Mouse (Mus musculus) left cerebral cortex, adult 2 months (tissue): Measurements from ENCODE around the gene Mctp1. TPM values are rescaled to one million over a fixed set of nuclear protein-coding genes. Genes with fewer than 3 reads are reported as not detected.

Source experiments
- DNase-seq, 2 experiments: peaks; one replicate each; pipeline ENCODE4 v3.0.0; 2021 to 2022; ENCODE audit warnings: low spot score in 2 of 2, mixed read lengths in 1 of 2; ENCODE audit errors: extremely low spot score in 1 of 2
- H3K27ac ChIP-seq: fragments of 200-600 bp; 2 replicates; pipeline ENCODE4 v1.8.1; 2022
- H3K4me3 ChIP-seq: fragments of 200-600 bp; 2 replicates; pipeline ENCODE4 v1.8.1; 2022
- CTCF ChIP-seq: fragments of 200-600 bp; IDR thresholded peaks from 2 replicates; pipeline ENCODE4 v1.8.1; 2022; ENCODE audit warnings: antibody characterized with exemption, mild to moderate bottlenecking, moderate library complexity
- intact Hi-C: fragments of 180-260 bp; cut with DNase I; formaldehyde crosslinking; loops from one replicate; pipeline ENCODE4 v1.15.1; 2025
- total RNA-seq, 2 experiments: library from RNA; stranded (reverse); gene quantifications; 2 replicates each; pipeline ENCODE4 v1.2.3; 2021

Gene Mctp1
- total RNA-seq, 2 experiments from 2014 or later: 38.9 to 46.2 TPM

DNA sequence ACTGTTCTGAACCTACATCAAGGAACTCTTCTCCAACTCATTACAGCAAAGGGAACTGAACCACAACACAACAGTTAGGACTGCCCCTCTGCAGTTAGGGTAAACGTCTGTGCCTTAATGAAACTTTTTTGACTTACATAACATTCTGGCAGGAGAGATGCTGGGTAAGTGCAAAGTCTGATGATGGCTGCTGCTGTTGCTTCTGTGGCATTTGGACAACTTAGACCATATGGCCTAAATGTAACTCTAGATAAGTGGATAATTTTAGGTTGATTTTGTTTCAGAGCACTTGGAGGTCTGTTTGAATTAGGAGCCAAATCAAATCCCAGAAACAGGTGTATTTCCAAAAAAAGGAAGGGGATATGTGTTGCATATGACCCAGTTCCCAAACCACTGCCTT, 470.0 kb downstream of the Mctp1 start:
- intact Hi-C loops: no loop called here
- TF ChIP-seq CTCF: no peak
- no peak for DNase-seq
- Histone ChIP-seq H3K27ac (no peak overlapping the region), H3K4me3 (no peak overlapping the region)

DNA sequence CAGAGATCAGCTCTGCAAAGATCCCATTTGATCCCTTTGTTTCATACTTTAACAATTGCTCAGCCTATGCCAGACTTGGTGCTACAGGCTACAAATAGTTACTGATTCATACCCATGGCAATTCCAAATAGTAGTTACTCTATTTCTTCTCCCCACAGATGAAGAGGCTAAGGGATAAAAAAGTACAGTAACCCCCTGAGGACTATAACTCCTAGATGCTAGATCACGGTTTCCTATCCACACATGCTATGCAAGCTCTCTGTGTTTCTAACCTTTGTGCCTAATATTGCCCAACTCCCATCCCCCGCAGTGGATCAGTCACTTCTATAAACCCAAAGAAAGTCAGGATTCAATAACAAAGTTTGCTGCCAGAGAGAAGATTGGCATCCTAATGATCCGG, 470.7 kb downstream of the Mctp1 start:
- no peak for TF ChIP-seq CTCF
- Histone ChIP-seq H3K27ac (no peak overlapping the region), H3K4me3 (no peak overlapping the region)
- no peak for DNase-seq
- intact Hi-C loops: no loop called here

DNA sequence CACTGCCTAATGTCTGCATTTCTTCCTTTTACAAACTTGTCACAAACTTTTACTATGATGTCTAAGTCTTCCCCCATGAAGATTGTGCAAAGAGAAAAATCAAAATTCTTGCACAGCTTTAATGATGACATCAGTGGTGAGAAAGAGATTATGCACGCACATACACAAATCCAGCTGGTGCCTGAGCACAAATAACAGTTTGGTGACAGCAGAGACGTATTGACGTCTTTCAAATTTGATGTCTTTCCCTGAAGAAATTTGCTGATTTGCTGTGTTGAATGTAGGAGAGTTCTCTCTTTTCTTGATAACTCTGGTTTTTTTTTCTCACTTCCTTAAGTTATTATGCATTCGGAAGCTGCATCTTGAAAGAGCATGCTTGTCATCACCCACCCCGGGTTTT, 472.7 kb downstream of the Mctp1 start:
- Histone ChIP-seq H3K27ac (no peak overlapping the region), H3K4me3 (no peak overlapping the region)
- no peak for DNase-seq
- no peak for TF ChIP-seq CTCF
- intact Hi-C loops: no loop called here

DNA sequence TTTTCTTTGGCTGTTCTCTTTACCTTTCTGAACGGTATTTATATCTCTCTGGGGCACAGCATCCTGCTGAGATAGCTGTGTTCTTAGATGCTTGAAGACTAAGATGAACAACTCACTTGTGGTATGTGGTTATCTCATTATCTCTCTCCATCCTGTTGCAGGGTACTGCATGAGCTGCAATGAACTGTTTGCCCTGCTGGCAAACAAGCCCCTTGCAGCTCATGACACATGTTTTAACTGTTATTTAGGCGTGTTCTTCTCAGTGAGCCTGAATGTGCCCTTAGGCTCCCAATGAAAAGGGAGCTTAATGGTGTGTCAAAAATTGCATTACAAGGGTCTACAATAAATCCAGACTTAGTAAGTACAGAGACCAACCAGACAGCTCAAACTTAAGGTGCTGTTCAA, 473.7 kb downstream of the Mctp1 start:
- no peak overlapping the region for H3K4me3 ChIP-seq
- TF ChIP-seq CTCF: no peak
- no peak for DNase-seq
- intact Hi-C loops: no loop called here
- H3K27ac ChIP-seq: no peak overlapping the region

DNA sequence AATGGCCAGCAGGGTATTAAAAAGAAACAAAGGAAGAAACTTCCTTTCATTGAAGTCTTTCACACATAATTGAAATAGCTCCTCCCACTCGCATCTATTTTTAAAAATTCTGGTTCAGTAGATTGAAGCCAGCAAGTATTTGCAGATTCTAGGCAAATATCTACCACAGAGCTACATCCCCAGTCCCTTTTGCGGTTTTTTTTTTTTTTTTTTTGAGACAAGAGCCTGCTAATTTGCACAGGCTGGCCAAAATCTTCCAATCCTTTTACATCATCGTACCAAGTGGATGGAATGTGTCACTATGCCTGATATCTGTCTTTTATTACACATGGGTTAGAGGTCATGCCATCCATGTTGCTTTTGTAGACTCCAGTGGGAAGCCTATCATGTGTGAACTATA, 486.0 kb downstream of the Mctp1 start:
- no peak for TF ChIP-seq CTCF
- no peak for DNase-seq
- intact Hi-C loops: no loop called here
- H3K4me3 ChIP-seq: no peak overlapping the region
- H3K27ac ChIP-seq: no peak overlapping the region

DNA sequence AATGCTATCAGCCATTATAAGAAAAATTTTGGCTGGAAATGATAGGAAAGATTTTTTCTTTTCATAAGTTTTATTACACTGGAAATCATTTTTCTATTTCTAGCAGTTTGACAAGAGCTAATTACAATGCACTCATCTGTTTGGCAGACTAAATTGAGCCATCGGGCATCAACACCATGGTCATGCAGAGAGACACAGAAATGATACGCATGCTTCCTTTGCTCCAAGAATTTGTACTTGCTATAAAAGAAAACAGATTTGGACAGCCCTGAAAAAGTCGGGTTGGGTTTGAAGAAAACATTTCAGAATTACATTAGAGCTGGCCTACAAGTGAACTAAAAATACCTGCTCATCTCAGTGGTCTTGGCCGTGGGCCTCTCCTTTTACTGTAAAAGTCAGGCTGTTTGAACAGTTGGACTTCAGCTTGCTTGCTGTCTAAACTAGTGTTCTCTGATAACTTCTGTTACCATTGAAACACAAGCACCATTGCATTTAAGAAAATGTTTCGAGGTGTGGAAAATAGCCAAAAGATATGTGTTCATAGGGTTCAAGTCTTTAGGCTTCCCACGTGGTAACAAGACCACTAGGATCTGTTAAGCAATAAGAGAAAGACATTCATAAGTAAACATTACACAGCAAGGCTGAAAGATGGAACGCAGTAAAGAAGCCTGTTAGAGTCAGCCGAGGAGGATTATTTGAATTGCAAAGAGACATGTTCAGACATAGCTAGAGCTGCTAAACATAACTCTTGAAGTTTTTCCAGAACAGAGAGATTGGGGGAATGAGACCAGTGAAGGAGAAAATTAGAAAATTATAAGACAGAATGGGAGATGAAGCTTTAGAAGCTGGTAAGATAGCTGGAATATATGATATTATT, 493.8 kb downstream of the Mctp1 start:
- TF ChIP-seq CTCF: no peak
- no peak for DNase-seq
- H3K4me3 ChIP-seq: no peak overlapping the region
- intact Hi-C loops: no loop called here
- H3K27ac ChIP-seq: peak overlapping the region; percentile 20

DNA sequence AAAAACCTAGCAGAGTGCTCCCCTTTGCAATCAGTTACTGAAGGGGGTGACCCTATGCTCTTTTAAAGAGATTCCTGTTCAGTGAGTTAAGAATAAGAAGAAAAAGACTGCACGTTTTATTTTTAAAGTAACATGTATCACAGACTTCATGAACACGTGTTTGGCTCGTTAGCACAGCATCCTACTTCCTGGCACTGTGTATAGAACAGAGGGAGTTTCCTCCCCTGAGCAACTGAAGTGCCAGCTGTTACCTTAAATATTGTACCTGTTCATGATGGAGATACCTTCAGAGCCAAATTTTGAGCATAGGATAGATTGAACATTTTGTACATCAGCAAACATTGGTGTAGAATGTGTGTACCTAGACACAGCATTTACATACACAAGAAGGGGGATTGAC, 494.7 kb downstream of the Mctp1 start:
- TF ChIP-seq CTCF: no peak
- Histone ChIP-seq H3K4me3 (no peak overlapping the region), H3K27ac (peak overlapping the region; percentile 12)
- intact Hi-C loops: no loop called here
- no peak for DNase-seq

DNA sequence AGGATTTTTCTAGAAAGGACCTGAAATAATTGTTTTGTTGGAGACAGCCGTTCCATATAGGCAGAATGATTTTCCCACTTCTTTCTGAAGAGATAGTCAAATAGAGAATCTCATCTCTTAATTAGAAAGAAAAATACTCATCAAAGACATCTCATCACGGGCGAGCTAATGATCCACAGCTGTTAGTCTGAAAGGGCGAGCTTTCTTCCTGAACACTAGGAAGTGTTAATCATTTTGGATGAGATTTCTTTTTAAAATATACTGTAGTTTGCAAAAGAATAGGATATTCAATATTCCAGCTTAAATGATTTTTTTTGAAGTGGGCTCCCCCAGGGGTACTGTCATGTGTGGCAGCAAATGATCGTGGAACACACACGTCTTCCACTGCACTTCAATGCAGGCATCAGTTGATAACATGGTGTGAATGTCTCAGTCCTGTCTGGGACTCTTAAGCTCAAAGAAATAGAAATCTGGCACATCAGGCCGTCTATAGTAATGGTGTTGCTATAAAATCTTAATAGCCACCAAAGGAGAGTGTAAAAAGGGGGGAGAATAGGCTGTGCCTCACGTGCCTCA, 500.3 kb downstream of the Mctp1 start:
- intact Hi-C loops: no loop called here
- no peak for DNase-seq
- H3K27ac ChIP-seq: no peak overlapping the region
- H3K4me3 ChIP-seq: no peak overlapping the region
- no peak for TF ChIP-seq CTCF

DNA sequence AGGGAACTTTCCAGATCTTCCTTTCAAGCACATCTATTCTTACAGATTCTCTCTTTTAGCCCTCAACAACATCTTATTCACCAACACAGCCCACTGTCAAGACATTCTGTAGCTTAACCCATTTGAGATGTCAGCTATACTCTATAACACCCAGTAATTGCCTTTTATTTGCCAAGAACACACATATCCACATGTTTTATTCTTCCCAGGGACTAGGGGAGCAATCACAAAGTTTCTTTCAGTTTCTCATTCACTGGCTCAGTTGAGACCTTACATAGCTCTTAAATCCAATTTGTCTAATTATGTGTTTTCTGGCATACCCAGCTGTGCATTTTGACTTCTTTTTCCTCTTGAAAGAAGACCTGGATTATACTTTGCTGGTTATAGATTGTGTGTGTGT, 508.7 kb downstream of the Mctp1 start:
- TF ChIP-seq CTCF: no peak
- DNase-seq: no peak
- intact Hi-C loops: no loop called here
- Histone ChIP-seq H3K4me3 (no peak overlapping the region), H3K27ac (no peak overlapping the region)

DNA sequence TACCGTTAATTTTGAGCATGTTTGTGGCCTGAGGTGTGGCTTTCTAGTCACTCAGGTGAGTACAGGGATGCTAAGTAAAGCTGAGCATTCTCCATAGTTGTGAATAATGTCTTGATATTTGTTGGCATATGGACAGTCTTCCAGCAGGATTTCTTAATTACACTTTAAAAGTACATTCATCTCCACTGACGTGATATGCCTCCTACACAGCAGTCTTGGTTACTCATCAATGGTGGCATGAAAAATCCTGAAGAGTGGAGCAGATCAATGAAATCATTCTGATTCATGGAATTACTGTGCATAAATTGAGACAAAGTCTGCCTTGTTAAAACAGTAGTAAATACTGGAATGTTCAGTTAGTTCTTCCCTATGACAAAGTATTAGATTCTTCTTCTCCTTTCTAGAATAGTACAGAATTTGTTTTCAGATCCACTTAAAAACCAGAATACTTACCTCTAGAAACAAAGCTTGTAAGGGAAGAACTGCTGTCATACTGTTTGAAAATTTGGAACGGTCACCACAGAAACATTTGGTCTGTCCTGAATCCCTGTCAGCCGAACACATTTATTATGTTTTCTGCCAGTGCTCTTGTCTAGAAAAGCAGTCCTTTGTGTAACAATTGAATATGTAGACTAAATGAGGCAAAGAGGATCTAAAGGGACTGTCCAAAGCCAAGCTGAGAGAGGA, 511.6 kb downstream of the Mctp1 start:
- TF ChIP-seq CTCF: no peak
- intact Hi-C loops: no loop called here
- DNase-seq: no peak
- no peak overlapping the region for H3K4me3 ChIP-seq
- H3K27ac ChIP-seq: no peak overlapping the region

DNA sequence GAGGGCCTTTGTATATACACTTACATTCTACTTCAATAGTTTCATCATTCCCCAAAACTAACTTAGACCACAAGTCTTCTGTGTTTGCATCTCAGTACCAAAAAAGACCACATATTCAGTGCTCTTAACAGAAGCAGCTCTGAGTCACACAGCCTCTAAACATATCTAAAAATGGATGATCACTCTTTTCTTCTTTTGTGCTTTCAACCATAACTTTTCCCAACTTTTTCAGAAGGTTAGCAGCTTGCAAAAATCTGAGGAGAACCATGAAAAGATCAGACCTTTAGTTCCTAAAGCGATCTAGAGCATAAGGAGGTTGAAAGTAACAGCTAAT, 512.1 kb downstream of the Mctp1 start:
- Histone ChIP-seq H3K27ac (no peak overlapping the region), H3K4me3 (no peak overlapping the region)
- intact Hi-C loops: no loop called here
- DNase-seq: no peak
- no peak for TF ChIP-seq CTCF

DNA sequence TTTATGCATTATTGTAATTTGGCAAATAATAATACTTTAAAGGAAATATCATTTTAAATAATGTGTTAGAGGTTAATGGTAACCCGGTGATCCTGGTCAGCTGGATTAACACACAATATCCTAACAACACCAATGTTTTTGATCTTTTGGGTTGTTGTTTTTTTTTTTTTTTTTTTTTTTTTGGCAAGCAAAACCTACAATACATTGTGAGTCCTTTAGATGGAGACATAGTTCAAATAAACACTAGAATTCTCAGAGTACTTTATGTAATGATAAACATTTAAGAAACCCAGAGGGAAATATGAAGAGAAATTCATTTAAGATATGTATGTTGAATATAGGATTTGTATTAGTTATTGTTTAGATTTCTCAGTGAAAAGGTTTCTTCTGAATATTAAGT, 534.0 kb downstream of the Mctp1 start:
- TF ChIP-seq CTCF: peak; percentile 27
- DNase-seq: no peak
- no peak overlapping the region for H3K4me3 ChIP-seq
- intact Hi-C loops: no loop called here
- H3K27ac ChIP-seq: no peak overlapping the region

DNA sequence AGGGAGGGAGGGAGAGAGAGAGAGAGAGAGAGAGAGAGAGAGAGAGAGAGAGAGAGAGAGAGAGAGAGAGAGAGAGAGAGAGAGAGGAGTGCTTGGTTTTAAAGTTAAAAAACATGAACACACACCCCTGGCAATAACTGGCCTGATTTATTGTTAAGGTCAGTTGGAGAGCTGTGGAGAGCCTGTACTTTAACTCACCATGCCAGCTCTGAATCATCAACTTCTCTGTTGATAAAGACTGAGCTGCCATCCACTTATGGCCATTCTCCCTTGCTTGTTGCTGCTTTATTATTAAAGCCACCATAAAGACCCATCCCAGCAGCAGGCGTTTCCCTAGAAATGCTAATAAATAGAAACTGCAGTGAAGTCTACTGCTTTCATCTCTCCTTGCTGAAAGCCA, 542.5 kb downstream of the Mctp1 start:
- TF ChIP-seq CTCF: no peak
- no peak overlapping the region for H3K4me3 ChIP-seq
- no peak for DNase-seq
- intact Hi-C loops: no loop called here
- H3K27ac ChIP-seq: no peak overlapping the region
